Mouse (Mus musculus) retina, postnatal 7 days (tissue): ENCODE results near the gene Rin2.
"Not testable (repeated sequence)": the region's sequence is repeated elsewhere in the genome, so short reads cannot be mapped to it uniquely, and the experiment has no call there.

Source experiments
- DNase-seq: peaks from one replicate; pipeline ENCODE4 v3.0.0-alpha.2; 2012; ENCODE audit warnings: low read depth, low spot score

Gene Rin2

DNA sequence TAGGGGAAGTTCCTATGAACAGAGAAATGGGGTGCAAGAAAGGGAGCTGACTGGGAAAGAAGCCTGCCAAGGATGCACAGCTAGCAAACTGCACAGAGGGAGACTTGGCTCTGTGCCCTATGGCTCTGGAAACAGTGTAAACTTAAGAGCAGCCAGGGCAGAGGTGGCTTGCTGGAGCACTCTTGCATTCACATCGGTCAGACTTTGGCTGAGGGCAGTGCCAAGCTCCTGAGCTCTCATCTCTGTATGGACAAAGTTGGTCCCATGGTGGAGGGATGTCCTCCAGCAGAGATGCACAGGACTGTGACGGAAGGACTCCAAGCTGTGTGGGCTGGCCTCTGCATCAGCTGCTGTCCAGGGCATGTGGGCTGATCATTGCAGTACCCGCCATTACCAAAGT, 8.5 kb downstream of the Rin2 start:
- DNase-seq = no peak

DNA sequence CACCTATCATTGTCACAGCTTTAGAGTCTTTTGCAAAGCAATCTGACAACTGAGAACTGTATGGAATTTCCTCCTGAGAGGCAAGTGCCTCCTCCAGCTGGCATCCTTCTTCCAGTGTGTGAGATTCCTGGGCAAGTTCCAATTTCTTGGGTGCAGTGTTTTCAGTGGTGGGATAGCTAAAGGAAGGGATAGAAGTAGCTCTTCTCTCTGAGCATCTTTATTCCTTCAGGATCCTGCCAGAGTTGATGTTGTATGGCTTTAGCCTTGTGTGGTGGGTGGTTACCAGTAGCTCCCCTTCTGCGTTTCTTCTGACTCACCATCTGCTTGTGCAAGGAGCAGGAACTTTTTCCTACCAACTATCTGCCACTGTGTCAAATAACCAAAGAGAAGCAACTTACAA, 9.1 kb downstream of the Rin2 start:
- no peak for DNase-seq

DNA sequence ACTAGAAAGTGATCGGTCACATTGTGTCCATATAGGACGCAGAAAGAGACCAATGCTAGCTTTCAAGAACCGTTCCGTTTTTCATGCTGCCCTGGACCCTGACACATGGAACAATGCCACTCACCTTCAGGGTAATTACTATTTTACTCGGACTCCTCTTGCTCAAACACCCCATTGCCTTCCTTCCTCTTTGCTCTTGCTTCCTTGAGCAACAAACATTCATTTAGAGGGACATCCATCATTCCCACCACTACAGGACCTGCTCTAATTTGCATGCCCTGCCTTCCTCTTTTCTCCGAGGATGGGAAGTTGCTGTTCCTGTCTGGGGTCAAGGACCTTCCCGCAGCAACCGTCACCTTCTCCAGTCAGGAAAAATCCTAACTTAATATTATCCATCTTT, 9.9 kb downstream of the Rin2 start:
- no peak for DNase-seq

DNA sequence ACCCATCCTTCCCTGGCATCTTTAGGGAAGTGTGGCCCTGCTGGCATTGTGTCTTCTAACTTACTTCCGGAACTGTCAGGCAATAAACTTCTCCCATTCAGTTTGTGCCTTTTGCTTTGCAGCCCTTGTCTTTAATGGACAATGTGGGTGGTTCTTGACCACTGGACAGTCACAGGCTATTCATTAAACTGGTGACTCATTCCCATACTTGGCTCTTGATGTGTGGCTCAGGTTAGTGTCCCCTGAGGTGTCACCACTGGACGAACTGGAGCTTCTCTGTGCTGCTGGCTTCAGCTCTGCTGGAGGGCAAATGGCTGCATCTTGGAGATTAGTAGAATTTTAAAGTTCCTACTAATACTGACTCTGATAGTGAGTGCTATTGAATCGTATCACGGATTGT, 11.0 kb downstream of the Rin2 start:
- DNase-seq = no peak

DNA sequence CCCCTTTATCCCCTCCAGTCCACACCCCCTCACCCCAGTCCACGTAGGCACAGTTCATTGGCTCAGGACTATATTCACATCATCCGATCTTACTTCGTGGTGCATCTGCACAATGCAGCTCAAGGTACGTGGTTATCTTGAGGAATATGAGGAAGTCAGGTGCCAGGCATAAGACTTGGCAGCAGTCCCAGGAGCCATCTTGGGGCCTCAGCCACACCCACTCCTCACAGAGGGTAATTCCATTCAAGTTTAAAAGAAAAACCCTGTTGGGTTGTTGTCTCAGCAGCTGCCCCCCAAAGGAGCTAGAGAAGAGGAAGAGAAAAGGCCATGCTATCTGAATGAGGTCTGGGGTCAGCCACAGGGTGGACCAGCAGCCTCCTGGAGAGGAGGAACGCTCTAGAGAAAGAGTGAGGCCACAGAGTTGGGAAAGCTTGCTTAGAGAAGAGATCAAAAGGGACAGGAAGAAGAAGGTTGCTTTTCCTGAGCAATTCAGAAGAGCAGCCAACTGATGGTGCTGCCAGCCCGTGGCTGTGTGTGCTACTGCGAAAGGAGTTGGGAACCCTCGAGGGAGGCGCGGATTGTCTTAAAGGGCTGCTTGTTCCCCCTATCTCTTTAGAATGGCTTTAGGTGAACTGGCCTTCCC, 16.5 kb downstream of the Rin2 start:
- DNase-seq = no peak

DNA sequence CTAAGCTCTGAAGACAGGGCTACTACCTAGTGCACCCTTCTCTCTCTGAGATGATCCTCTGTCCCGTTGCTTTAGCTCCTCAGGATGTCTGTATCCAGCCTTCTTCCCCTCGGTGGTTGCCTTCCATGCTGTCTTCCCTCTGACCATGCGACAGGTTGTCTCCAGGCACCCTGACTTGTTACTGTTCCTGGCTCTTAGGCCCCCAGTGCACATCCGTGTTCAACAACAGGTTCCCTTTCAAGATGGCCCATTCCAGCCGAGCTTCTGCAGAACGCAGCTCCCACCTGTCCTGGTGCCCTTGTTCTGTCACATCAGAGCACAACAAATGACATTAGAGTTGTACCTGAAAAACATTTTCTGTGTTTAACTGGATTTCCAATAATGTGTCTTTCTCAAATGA, 22.1 kb downstream of the Rin2 start:
- no peak for DNase-seq

DNA sequence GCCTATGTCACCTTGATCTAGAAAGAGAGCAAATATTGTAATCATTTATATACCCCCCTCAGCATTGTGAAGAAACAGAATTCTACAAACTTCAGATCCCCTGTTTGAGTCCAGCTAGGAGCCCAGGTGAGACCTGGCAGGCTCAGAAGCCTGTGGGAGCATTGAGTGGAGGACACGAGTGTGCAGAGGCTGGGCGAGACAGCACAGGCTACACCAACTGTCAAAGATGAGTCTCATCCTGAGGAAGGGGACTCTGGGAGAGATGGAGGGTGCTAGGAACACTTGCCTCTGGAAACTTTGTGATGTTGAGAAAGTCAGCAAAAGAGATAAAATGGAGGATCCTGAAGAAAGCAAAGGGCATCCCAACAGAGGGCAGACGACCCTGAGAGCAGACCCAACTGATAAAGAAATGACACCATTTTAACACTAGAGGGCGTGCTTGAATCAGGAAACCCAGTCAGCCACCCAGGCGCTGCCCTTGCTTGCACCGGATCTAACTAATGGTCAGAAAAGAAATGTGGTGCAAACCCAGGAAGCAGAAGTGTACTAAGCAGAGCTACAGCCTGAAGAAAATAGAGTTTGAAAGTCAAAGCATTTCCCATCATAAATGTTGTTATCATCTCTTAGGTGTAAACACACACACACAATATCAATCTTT, 24.5 kb downstream of the Rin2 start:
- peak; percentile 52 for DNase-seq

DNA sequence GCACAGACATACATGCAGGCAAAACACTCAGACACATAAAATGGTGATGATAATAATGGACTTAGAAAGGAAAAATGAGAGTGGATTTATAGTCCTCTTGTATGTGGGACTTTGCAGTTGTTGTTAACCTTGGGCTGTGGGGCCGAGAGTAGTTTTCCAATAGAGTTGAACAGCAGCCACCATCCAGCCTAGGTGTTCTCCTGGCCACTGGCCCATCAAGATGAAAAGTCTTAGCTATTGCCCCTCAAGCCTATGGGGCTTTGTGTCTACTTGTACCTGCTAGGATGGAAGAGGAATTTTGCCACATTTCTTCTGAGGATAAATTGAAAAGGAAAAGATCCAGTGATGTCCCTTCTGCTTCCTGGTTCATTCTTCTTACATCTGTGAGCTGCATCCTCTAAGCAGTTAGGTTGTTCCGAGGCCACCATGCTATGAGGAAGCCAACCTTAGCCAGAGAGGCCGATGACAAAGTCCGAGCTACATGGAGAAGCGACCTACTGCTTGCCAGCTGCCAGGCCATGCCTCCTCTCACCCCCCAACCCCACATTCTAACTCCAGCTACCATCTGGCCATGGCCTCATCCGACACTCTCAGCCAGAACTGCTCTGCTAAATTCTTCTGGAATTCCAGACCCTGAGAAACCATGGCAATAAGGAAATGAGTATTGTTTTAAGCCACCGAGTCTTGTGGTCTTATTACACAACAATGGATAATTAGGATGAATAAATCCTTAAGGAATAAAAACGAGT, 25.4 kb downstream of the Rin2 start:
- no peak for DNase-seq

DNA sequence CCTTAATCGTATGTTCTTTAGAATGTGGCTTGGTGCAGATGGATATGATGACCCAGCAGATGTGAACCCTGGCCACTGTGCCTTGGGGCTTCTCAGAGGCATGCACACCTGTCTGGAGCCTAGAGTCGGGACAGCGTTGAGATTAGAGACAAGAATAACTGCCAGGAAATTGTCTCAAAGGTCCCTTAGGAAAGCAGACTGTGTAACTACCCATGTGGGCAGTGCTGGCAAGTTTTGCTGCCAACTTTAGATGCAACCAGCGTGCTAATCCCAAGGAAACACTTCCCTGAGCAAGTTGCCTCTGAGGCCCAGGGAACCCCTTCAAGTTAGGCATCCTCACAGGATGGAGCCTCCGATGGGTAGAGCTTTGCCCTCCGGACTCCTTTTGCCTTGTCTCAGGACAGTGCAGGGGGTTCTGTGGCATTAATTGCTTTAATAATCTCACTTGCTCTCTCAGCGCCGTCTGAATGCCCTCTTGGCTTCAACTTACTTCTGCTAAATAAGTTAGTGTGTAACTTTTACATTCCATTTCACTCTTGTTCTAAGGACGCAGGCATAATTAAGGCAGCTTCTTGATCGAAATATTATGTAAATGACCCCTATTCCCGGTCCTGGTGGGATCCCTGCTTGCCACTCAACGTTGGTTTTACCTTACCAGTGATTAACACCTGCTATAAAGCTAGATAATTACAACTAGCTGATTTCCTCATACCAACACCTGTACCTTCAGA, 26.8 kb downstream of the Rin2 start:
- no peak for DNase-seq

DNA sequence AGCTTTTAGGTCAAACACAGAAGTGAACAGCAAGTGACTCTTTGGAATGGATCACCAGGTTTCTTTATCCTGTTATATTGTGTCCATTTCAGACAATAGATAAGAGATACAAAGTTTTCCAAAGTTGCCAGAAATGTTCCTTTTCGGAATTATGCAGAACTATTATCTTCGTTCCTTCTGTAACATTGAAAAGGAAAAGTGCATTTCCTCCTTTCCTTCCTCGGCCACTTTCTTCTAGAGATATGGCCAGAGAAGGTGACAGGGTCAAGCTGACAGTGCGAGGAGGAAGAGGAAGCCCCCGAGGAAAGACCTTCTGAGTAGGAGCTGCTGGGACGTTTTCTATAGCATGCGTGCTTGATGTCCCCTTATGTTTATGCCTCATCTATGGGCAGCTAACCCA, 29.7 kb downstream of the Rin2 start:
- no peak for DNase-seq

DNA sequence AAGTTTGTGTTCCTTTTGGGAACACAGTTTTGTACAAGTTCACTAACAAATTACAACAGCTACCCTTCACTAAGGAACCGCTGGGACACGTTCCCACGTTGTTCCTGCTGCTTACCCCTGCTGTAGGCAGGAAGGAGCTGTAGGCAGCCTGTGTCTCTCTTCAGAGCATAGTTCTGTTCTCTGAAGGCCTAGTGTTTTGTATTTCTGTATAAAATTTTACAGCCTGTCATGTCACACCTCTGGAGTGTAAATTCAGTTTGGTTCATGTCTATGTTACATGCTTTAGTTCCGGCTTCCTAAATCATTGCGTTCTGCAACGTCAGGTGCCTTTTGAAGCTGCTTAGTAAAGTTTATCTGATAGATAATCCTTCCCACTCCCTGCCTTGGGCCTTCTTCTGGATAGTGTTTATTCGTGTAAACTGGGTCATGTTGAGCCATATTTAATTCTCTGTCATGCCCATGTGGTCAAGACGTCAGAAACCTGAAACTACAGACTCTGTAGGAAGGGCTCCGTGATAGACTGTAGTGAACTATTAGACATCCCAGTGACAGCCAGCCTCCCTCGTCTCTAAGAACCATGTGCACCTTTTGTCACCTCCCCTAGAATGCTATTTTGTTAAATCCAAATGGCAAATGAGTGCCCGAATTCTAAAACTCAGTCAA, 34.8 kb downstream of the Rin2 start:
- DNase-seq = no peak

DNA sequence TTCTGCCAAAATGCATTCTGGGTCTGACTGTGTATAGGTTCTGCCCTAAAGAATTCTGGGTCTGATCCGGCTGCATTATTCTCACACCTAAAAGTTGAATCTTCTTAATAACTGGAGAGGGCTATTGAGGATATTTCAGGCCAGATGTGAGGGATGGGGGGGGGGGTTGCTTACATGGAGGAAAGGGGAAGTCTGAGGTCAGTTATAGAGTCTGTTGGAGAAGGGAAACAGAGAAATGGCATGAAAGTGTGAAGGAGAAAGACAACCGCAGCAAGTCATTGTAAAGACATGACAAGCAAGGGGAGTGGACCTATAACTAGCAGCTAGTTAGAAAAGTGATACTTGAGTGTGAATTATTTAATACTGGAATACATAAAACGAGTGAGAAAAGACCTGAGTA, 36.5 kb downstream of the Rin2 start:
- DNase-seq = no peak

DNA sequence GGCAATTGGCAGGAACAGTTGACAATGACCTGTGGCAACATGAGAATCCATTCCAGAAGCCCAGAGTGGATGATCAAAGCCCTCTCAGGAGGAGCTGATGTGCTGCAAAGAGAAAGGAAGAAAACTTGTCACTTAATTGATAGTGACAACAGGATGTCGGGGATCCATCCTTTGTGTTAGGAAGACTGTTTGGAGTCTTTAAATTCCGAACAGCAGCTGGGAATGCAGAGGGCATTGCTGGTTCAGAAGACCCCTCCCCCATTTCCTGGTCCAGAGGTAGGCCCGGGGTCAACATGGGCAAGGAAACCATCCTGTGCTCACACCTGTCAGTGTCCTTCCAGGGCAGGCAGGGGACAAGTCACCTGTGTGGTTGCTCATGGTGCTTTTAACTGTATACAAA, 37.0 kb downstream of the Rin2 start:
- no peak for DNase-seq

DNA sequence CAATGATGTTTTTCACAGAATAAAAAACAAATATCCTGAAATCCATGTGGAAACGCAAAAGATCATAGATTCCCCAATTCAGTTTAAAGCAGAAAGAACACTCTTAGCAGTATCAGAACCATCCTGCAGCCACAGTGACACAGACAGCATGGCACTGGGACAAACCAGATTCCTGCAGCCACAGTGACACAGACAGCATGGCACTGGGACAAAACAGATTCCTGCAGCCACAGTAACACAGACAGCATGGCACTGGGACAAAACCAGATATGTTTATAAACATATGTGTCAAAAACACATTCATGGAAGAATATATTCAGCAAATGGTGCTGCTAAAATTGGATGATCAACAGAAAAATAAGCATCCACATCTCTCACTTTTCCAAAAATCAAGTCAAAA, 42.5 kb downstream of the Rin2 start:
- no peak for DNase-seq

DNA sequence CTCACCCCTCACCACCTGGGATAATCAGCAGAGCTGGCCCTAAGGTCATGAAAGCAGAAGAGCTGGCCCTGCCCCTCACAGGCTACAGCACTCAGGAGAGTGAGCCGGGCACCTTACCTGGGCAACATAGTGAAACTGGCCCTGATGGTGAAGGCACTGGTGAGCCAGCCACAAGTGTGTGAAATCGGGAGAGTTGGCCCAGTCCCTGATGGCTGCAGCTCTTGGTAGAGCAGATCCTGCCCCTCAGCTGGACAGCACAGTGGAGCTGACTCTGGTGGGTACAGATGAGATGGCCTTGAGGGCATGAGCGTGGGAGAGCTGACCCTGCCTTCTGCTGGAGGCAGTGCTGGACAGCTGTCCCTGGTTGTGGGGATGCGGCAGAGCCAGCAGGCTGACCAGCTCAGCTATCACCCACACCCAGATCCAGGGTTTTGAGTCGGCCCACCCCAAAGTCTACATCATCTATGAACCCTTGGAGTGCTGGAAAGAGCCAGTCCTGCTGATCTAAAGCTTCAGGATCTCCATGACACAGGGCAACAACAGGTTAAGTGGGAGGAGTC, 43.7 kb downstream of the Rin2 start:
- DNase-seq = no peak

DNA sequence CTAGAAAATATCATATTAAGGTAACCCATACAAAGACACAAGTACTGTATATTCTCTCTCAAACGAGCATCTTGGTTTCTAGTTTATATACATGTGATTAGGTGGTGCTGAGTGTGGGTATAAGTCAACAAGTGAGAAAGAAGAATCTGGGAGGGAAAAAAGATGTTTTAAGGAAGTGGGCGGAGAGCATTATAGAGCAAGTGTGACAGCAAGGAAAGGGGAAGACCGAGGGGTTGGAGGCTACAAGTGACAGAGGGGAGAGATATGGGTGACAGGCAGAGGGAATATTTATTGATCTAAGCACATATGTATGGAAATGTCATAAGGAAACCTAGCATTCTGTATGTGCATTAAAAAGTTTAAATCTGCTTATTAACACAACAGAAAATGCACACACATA, 45.1 kb downstream of the Rin2 start:
- DNase-seq = no peak

DNA sequence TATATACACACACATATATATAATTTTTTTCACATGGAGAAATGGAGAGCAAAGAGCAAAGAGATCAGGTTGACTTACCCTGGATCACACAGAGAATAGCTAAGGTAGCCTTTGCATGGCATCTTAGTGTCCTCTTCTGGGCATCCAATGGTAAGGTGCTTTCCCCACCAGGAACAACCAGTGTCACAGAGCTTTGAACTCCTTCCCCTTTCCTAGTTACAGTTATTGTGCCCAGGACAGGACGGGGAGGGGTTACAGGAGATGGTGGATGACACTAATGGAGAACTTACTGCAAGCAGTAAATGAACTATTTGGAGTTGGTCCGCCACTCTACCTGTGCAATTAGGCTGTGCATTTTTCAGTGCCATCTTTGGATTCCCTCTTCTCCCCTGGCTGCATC, 45.7 kb downstream of the Rin2 start:
- no peak for DNase-seq

DNA sequence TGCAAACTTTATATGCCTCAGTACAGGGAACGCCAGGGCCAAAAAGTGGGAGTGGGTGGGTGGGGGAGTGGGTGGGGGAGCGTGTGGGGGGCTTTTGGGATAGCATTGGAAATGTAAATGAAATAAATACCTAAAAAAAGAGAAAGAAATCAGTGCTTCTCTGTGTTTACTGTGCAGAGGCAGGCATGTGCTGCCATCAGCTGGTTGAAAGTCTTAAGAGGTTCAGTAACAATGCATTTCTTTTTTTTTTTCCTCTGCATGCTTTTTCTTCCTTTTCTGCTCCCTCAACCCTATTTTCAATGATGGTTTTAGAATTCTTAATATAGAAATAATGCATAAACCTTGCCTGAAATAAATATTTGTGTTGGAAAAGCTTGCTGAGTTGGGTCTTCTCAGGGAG, 47.3 kb downstream of the Rin2 start:
- not testable (repeated sequence) for DNase-seq

DNA sequence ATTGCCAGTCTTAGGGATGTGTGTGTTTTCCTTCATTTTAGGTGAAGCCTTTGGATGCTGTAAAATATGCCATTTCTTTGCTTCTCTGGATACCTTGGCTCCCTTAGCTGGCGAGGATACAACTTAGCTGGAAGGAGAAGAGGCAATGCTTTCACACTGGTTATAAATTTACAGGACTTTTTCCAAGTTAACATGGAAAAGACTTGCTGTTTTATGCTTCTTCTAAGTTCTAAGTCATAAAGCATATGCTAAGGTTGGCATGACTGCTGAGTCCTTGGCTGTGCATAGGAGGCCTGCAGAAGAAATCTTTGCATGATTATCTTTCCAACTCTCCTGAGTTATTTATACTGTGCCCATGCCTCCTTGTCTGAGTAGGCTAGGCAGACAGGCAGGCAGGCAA, 49.3 kb downstream of the Rin2 start:
- DNase-seq = no peak

DNA sequence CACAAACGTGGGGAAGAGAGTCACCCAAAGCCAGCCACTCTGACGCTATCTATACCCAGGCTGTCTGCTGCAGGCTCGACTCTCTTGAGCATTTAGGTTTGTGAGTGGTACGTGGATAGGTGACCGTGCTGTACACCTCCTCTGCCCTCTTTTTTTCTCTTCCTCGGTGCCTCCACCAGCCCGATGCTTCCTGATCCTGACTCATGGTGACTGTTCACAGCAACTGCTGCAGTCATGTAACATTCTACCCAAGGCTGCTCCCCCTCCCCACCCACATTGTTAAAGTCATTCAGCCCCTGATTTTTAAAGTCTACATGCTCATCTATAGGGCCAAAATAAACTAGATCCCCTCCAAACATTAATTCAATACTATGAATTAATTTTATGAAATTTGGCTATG, 54.4 kb downstream of the Rin2 start:
- DNase-seq = no peak

DNA sequence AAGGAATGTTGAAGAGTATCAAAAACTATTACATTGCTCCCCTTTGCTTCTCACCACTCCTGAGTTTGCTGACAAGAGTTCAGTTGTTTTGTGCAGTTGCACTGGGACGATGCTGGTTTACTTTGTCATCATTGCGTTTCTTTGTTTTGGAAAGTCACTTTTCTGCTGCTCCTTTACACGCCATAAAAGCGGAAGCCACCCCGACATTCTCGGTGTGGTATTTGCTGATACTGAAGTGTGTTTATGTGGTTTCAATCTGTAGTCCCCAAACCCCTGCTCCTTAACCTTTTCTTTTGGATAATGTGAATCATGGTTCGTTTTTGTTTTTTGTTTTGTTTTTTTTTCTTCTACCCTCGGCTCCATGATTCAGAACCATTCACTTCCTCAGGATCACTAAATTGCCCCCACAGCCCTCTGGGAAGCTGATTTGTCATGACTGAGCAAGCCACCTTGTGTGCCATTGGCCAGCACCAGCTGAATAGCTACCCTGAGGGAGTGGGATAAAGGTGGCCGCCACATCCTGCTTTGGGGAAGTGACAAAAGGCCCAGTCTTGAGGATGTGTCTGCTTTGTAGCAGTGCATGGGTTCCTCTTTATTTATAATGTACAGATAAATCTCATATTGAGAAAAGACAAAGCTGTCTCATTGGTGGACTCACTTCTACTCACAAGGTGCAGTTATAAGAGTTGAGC, 55.3 kb downstream of the Rin2 start:
- DNase-seq = no peak
